Mouse (Mus musculus) adrenal gland, postnatal 14 days (tissue): ENCODE data around the gene Zbtb8a. TPM values are rescaled to one million over a fixed set of nuclear protein-coding genes. Genes with fewer than 3 reads are reported as not detected.

Experiments
- DNase-seq: peaks from one replicate; pipeline ENCODE4 v3.0.0; 2021; ENCODE audit warnings: mixed read lengths
- total RNA-seq: library from RNA; stranded (reverse); gene quantifications from 2 replicates; pipeline ENCODE4 v1.2.3, GENCODE M21; 2021

Gene Zbtb8a
- total RNA-seq, 1 experiment from 2014 or later: 8.1 TPM

GRCm38 (mm10) chr4:129376961-129377545 lies 863 bp downstream of the Zbtb8a start:
- DNase-seq: peak; percentile 69

DNA sequence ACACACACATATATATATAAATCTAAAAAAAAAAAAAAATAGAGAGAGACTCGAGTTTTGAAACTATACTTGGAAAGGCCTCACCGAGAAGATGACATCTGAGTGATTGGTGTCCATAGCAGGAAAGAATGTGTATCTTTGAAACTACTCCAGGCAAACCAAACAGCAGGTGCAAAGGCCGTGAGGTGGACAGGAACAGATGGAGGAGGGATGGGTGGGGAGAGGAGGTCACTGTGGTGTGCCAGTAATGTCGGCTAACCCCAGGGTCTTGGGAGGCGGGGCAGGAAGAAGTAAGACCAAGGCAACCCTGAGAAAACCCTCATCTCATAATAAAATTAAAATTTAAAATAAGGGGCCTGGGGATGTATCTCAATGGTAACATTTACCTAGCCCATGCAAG lies 2.1 kb downstream of the Zbtb8a start:
- DNase-seq: no peak

DNA sequence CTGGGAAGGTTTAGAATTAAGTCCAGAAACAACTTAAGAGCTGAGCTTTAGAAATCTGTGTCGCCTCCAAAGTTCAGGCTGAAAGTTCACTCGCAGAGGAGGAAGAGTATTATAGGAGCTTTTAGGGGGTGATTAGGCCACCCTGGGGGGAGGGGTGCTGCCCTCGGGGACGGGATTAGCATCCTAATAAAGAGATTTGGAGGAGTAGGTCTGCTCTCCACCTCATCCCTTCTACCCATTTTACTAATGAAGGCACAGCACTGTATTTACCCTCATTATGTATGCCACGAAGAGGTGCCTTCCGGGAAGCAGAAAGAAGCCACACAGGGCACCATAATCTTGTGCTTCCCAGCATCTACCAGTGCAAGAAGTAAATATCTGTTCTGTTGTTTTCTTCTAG lies 2.9 kb downstream of the Zbtb8a start:
- no peak for DNase-seq

DNA sequence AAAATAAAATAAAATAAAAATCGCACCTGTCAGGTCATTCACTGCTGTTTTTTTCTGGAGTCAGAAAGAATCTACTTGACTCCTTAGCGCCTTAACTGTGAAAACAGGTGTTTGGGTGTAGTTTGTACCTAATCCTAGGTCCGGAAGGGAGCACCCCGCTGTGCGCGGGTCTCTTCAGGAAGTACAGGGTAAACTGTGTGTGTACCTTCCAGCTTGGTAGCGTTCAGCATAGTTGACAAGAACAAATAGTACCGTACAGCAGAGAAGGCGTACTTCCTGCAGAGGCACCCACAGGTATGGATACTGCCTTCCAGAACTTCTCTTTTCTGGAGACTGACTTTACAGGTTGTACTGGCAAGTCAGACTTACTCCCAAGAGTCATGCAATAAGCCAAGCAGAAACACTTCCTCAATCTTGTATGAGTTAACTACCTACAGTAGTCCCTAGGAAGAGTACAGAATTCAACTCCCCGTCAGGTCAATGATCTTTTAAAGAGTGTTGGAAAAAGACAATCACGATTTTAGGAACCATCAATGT lies 3.6 kb downstream of the Zbtb8a start:
- no peak for DNase-seq

- DNase-seq: no peak
Measured at GRCm38 (mm10) chr4:129373202-129373976, 4.5 kb downstream of the Zbtb8a start.

GRCm38 (mm10) chr4:129371391-129371790 lies 6.5 kb downstream of the Zbtb8a start:
- DNase-seq: no peak

DNA sequence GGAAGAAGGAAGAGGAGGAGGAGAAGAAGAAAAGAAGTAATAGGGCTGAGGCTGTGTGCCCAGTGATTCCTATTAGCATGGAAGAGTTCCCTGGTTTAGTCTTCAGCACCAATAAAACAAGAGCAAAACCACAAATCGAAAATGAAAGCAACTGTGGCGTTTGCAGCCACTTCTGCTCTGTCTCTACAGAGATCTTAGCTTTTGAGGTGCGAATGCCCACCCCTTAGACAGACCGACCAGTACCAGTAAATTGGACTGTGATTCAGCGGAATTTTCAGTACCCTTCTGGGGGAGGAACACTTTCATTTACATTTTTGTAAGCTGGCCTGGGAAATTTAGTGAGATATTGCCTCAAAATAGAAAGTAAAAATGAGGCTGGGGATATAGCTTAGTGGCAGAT lies 12.7 kb downstream of the Zbtb8a start:
- no peak for DNase-seq

GRCm38 (mm10) chr4:129364379-129364778 lies 13.5 kb downstream of the Zbtb8a start:
- DNase-seq: no peak

DNA sequence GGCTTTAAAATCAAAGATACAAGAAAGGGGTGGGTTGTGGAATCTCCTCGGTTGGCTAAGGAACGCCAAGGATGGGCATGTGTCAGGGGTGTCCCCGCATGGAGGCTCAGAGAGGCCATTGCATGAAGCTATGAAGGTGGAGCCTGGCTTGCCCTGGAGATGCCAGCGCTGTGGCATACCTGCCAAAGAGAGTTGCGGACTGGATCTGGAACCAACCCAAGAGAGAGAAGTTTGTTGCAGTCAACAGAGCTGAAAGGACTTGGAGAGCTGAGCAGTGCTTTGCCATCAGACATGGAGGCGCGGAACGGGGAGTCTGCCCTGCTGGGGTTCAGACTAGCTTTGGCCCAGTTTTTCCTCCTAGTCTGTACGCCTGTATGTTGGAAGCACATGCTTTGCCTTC lies 14.5 kb downstream of the Zbtb8a start:
- DNase-seq: peak; percentile 50

DNA sequence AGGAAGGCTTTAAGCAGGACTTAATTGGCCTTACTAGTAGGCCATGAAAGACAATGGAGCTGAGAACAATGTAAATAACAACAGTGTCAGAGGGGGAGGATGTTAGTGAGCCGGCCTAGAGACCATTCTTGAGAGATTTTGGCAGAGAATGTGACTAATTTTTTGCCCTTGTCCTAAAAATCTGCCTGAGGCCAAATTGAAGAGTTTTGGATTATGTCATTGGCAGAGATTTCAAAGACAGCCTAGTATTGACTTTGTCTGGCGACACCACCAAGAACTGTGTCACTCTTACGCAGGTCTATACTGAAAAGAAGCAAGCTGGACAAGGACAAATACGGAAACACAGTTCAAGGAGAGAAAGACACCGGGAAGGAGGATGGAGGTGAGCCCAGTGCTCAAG lies 15.1 kb downstream of the Zbtb8a start:
- no peak for DNase-seq

- DNase-seq: peak; percentile 12
Measured at GRCm38 (mm10) chr4:129362238-129362637, 15.7 kb downstream of the Zbtb8a start.

- DNase-seq: no peak
Measured at GRCm38 (mm10) chr4:129357613-129358163, 20.2 kb downstream of the Zbtb8a start.

DNA sequence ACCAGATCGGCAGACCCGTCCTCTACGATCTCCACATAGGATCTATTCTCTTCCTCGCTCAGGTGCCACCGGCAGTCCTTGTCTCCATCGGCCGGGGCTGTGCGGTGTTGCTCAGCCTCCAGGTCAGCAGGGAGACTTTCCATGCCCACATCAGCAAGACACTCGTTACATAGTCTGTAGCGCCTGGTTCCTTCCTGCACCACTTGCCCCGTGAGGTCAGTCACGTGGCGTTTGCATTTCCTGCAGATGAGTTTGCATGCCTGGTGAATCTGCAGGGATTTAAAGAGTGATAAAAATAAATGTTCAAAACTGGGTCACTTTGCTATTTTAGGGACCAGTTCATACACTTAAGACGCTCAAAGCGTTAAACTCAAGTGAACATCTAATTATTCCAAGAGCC lies 23.7 kb downstream of the Zbtb8a start:
- DNase-seq: peak; percentile 18

- DNase-seq: no peak
Measured at GRCm38 (mm10) chr4:129353176-129353575, 24.7 kb downstream of the Zbtb8a start.

GRCm38 (mm10) chr4:129351111-129351510 lies 26.8 kb downstream of the Zbtb8a start:
- DNase-seq: no peak

DNA sequence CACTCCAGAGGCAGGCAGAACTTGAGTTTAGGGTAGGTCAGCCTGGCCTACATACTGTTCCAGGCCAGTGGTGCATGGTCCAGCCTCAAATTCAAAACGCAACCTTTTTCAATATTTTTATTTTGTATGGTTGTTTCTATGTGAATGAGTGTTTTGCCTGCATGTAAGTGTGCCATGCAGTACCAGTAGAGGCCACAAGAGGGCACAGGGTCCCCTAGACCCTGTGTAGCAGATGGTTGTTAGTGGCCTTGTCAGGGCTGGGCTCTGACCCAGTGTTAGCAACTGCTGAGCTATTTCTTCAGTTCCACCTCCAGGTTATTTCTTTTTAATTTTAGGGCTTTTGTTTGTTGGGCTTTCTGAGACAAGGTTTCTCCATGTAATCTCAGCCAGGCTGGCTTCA lies 27.3 kb downstream of the Zbtb8a start:
- peak; percentile 87 for DNase-seq

GRCm38 (mm10) chr4:129346481-129347154 lies 31.3 kb downstream of the Zbtb8a start:
- no peak for DNase-seq

DNA sequence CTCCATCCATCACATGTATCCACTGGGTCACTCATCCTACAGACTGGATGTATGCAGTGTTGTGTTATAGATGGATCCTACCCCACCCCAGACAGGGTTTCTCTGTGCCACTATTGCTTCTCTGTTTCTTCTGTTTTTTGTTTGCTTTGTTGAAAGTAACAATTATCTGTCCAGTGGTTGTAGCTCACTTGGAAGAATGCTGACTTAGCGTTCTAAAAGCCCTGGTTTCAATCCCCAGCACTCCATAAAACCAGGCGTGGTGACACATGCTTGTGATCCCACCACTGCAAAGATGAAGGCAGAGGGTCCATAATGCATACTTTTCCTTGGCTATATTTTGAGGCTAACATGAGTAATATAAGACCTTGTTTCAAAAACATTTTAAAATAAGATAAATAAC lies 35.2 kb downstream of the Zbtb8a start:
- no peak for DNase-seq

GRCm38 (mm10) chr4:129341888-129342287 lies 36.0 kb downstream of the Zbtb8a start:
- no peak for DNase-seq

- no peak for DNase-seq
Measured at GRCm38 (mm10) chr4:129339743-129340142, 38.2 kb downstream of the Zbtb8a start.

DNA sequence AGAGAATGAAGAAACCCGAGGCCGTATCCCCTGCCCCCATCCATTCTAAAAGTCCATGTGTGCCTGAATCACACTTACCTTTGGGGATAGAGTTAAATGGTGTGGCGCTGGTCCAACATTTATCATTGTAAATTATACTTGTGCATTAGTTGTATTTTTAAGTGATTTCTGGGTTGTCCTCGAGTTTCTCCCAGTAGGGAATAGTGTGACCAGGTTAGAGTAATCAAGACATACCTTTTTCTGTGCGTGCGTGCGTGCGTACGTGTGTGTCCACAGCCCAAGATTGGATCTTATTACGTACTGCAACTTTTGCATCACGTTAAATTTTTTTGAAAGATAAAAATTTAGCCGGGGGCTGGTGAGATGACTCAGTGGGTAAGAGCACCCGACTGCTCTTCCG lies 41.6 kb downstream of the Zbtb8a start:
- DNase-seq: no peak

- DNase-seq: peak; percentile 98
Measured at GRCm38 (mm10) chr4:129335216-129336074, 42.5 kb downstream of the Zbtb8a start, which contains the start of the genes Rbbp4 and Zbtb8os. Rbbp4 (minus strand) TSS chr4:129335370. Zbtb8os (plus strand) TSS chr4:129335695.
